Comparison of ENCODE assay signal across 20 mouse cellular contexts in the genomic region with DNA sequence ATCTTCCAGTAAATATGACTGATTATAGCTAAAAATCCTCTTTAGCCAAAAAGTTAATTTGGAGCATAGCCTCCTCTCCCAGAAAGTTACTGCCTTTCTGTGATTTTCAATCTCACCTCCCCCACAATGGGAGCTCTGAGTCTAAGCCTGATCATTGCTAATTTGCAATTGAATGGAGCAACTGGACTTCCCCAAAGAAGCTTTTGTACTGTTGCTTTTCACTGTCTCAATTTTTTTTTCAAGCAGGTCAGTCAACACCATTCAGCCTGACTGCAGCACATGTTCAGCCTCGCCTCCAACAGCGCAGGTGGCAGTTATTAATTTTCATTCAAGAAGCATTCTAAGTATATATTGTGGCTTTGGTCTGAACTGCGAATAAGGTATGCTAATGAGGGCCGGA. TPM values are rescaled to one million over a fixed set of nuclear protein-coding genes. Genes with fewer than 3 reads are reported as not detected.
"Had no signal": no experiment of that assay in that cellular context is flagged by ENCODE, and none has a peak within 500 bp of the region (broad histone marks: within the 10 kb centered on the region; RNA-seq: fewer than 3 reads in every experiment).

No protein-coding gene starts in this region.

- H3K9me3 ChIP-seq: stomach, embryonic 15.5 days had no signal

- H3K36me3 ChIP-seq: lung, embryonic 15.5 days; midbrain, embryonic 13.5 days; midbrain, embryonic 15.5 days; neural tube, embryonic 12.5 days; stomach, embryonic 15.5 days had no signal

- DNase-seq: liver, postnatal 0 days; lung, adult 2 months; lung, postnatal 14 days; lung, postnatal 36 days; right cerebral cortex, postnatal 14 days; thymus, adult 2 months; thymus, postnatal 25 days; thymus, postnatal 4 days had no signal

- H3K9ac ChIP-seq: liver, postnatal 0 days; lung, embryonic 15.5 days; midbrain, embryonic 13.5 days; midbrain, embryonic 15.5 days; neural tube, embryonic 12.5 days; stomach, embryonic 15.5 days had no signal

- H3K4me3 ChIP-seq: lung, embryonic 15.5 days; megakaryocyte, embryonic 14.5 days; midbrain, embryonic 13.5 days; midbrain, embryonic 15.5 days; neural tube, embryonic 12.5 days; stomach, embryonic 15.5 days had no signal

- H3K4me1 ChIP-seq: lung, embryonic 15.5 days; megakaryocyte, embryonic 14.5 days; midbrain, embryonic 13.5 days; midbrain, embryonic 15.5 days; neural tube, embryonic 12.5 days; stomach, embryonic 15.5 days had no signal

- H3K27ac ChIP-seq: lung, embryonic 15.5 days; macrophage; midbrain, embryonic 13.5 days; midbrain, embryonic 15.5 days; neural tube, embryonic 12.5 days; stomach, embryonic 15.5 days; stomach, postnatal 0 days had no signal

RNA-seq across cellular contexts. Expression of a gene that starts 14.9 kb away (rescaled TPM):
- total RNA-seq: megakaryocyte progenitor cell, adult 5-6 weeks; midbrain, postnatal 0 days; monocyte, adult 5-6 weeks; neutrophil, adult 5-6 weeks had no signal
